Mouse (Mus musculus) urinary bladder, postnatal 36 days (tissue): ENCODE measurements around the gene Prodh2.
"Not testable (repeated sequence)": the region's sequence is repeated elsewhere in the genome, so short reads cannot be mapped to it uniquely, and the experiment has no call there.

Experiments used
- DNase-seq, 2 experiments: peaks; one replicate each; pipeline ENCODE4 v3.0.0; 2022; ENCODE audit warnings: low spot score in 2 of 2, mixed read lengths in 1 of 2

The Prodh2 gene

DNA sequence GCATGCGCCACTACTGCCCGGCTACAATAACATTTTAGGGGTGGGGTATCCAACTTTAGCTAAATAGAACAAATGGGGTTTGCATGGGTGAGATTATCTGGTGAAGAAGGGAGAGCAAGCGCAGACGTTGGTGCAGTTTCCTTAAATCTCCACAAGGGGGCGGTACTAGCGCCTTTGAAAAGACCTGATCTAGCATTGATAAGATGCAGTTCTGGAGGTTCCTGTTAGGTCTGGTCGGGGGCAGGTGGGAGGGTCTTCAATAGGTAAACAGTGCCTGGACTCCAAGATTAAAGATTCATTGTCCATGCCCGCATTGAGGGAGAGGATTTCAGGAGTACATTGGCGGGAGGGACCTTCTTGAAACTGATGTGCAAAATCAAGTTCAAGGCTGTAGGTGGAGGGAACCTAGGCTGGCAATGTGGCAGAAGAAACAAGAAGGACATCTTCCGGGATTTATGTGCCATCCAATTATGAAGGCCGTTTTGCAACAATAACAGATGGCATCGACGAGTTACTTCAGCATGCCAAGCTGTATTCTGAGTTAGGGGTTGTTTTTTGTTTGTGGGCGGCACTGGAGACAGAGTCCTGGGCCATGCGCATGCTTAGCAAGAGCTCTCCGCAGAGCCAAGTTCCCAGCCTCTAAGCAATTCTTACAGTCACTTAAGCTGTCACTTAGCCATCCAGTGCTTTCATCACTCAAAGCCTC, 3.0 kb upstream of the Prodh2 start:
- DNase-seq, result peak in 1 of 2 experiments; percentile 12

DNA sequence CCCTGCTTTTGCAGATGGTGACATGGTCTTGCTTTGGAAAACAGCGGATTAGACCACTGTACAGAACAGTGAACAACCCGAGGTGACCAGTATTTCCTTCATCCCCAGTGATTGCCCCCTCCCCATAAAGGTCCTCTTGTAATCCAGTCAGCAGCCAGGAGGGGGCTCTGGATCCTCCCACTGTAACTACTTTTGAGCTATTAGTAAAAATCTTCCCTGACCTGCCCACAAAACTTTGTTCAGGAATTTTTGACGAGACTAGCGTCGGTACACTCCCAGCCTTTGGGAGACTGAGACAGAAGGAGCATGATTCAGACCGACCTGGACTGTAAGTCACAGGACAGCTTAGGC, 2.5 kb upstream of the Prodh2 start:
- DNase-seq, result no peak

DNA sequence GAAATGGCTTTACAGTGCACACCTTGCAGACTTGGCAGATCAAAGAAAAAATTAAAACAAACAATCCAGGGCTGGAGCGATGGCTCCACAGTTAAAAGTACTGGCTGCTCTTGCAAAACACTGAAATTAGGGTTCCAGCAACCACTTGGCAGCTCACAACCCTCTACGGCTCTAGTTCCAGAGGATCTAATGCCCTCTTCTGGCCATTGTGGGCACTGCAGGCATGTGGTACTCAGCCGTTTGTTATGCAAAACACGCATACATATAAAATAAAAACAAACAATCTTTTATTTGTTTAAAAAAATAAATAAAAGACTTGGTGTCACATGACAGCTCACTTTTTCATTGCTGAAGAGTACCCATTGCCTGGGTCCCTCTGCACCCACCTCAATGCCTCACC, 657 bp upstream of the Prodh2 start:
- DNase-seq, result peak; percentile 48 to 76

DNA sequence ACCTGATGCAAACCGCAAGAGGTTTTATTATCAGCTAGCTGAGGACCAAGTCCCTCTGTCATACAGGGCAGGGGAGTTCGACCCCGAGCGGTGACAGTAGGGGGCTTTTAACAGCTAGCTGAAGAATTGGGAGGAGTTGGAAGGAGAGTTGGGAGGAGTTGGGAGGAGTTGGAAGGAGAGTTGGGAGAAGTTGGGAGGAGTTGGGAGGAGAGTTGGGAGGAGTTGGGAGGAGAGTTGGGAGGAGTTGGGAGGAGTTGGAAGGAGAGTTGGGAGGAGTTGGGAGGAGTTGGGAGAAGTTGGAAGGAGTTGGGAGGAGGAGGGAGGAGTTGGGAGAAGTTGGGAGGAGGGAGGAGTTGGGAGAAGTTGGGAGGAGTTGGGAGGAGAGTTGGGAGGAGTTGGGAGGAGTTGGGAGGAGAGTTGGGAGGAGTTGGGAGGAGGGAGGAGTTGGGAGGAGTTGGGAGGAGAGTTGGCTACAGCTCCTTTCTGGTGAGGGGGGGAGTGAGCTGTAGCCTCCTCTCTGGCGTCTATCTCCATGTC, 2.2 kb downstream of the Prodh2 start:
- not testable (repeated sequence) for DNase-seq

DNA sequence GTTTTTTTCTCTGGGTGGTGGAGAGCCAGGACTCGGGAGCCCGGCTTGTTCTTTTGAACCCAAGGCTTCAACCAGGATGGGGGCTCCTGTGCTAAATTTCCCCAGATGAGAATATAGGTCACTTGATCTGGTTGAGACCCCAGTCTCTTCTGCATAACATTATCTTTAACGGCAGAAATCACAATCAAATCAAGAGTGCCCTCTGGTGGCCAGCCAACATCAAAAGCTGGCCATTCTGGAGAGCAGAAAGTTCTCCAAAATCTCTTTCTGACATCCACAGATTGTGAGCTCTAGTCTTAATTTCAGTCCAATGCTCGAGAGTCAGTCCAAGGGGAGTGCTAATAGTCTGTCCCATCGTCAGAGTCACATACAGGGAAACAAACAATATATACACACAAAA, 7.7 kb downstream of the Prodh2 start:
- not testable (repeated sequence) for DNase-seq

DNA sequence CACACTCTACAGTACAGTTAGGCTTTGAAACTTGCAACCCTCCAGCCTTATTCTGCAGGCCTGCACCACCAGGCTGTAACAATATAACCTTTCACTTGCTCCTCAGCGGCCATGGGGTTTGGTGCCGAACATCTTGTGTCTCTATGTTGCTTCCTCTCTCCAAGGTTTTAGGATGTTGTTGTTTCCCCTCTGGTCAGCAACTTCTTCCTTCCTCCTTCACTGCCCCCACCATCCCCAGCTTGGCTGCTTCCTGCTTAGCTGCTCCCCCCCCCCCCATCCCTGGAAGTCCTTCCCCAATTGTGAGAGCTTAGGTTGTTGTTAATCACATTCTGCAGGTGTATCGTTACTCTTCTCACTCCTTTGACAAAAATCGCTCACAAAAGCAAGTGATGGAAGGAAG, 14.6 kb downstream of the Prodh2 start:
- DNase-seq, result no peak

DNA sequence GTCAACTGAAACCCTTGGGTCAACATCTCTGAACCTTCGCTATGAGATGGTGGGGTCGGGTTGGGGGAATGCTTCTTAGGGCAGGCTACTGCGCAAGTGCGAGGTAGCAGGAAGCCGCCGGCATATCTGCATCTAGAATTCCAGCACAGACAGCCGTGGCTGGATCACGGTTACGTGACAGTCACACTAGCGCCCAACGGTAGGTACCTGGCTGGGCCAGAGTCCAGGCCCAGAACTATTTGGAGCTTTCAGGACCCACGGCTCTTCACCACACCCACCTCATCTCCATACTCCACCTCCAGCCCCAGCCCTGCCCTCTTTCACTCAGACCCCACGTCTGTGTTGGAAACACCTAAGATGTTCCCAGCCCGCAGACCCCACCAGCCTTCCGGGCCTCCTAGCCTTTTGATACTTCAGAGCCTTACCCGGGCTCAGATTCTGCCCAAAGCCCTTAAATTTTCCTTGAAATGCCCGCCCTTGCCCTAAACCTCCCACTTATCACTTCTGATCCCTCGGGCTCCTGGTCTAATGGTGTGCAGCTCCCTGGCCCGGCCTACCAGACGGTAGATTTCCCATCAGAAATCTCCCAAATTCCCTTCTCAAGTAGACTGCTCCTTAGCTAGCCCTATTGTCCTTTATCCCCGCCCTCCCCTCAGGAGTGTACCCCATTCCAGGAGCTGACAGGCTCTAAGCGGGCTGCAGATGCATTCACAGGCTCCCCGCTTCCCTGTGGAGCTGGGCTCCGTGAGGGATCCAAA, 21.8 kb downstream of the Prodh2 start:
- no peak for DNase-seq

DNA sequence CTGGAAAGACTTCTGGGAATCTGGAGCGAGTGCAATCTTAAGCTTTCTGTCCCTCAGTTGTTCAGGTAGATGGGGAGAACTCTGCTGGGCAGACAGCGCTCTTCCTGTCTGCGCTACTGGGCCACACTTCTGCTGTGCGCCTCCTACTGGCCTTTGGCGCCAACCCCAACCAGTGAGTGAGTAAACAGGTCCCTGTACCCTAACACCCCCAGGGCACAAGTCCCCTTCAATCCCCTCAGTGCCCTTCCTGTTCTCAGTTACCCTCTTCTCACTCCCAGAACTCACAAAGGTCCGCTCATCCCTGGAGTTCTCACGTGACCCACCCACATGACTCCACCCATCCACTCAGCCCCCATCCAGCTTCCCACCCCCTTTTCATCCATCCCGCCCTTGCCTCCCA, 24.9 kb downstream of the Prodh2 start:
- no peak for DNase-seq

DNA sequence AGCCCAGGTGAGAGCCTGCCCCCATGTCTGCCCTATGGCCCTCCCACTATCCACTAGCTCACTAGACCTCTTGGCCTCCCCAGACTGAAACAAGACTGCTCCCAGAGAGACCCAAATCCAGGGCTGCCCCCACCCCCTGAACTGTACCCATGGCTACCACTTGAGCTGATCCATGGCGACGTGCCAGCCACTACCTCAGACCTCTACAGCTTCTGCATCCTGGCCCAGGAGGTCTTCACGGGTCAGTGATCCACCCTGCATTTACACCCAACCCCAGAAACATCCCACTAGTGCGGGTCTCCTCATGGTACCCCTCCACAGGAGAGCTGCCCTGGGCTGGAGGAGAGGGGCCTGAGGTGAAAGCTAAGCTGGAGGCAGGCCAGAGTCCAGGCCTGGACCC, 27.0 kb downstream of the Prodh2 start:
- no peak for DNase-seq

DNA sequence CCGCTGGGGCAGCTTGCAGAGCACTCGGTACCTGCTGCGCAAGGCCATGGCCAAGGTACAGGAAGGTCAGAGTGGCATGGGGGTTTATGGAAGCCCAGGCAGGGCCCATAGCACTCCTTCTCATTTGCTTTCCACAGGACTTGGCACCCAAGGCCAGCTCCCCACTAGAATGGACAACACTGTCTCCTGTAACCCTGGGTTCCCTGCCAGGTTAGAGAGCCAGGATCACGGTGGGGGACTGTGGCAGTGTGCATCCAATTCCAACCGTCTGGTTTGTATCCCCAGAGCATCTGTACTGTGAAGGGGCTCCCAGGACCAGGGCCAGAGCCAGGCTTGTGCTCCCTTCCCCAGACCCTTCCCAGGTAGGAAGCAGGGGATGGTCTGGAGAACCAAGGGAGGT, 27.4 kb downstream of the Prodh2 start:
- DNase-seq, result no peak

DNA sequence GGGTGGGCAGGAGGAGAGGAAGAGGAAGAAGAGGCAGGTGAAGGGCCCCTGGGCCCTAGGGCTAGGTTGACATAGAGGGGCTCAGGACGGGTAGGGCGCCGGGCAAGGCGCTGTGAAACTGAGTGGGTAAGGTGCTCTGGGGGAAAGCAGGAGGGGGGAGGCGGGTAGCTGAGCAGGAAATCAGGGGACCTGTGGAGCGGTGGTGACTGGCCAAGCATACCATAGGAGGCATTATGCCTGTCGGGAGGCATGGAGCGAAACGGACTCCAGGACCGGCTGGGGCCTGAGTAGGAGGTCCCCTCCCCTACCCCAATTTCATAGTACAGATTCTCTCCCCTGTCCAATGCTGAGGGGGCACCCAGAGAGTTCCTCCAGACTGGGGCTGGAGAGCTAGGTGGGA, 29.4 kb downstream of the Prodh2 start:
- no peak for DNase-seq

DNA sequence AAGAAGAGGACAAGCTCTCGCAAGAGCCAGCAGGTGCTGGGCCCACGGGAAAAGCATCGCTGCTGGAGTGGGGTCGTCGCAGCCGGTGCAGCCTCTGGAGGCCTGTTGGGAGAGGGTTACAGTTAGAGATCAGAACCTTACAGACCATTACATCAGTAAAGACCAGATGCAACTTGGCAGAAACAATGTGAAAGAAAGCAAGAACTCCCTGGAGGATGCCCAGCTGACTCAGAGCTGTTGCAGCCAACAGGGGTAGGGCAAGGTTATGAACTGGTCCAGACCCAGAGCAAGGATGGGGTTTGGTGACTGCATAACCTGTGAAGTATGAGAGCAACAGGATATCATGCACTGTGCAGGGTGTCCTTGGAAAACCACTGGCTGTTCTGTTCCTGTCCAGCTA, 31.1 kb downstream of the Prodh2 start:
- DNase-seq, result no peak

DNA sequence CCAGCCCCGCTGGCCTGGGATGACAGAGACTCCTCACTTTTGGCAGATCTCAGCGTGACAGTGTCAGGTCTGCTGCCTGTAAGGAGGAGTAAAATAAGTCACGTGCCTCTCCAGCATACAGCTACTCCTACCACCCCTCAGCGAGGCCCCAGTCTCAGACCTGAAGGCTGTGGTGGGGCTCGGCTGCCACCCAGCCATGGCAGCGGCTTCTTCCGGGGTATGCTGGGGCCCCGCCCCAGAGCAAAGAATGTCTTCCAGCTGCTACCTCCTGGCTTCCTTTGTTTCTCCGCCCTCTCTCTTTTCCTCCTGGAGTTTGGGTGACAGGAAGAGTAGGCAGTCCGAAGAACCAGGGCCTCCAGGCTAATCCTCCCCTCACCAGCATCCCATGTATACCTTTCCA, 32.5 kb downstream of the Prodh2 start:
- peak in 1 of 2 experiments; percentile 23 for DNase-seq

DNA sequence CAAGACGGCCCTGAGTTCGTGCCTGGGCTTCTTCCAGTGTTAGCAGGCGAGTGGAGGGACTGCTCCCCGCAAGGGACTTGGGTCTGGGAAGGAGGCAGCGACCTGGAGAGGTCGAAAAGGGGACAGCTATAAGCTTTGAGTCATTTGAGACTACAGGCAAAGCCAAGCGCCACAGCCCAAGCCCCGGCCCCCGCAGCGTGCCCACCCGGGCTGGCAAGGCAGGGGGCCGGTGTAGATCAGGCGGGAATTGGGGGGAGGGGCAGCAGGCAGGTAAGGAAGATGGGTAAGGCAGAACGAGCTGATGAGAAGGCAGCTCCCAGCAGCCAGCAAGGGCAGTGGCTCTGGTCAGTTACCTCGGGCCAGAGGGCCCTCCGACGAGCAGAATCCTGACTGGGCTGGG, 33.0 kb downstream of the Prodh2 start:
- DNase-seq, result no peak

DNA sequence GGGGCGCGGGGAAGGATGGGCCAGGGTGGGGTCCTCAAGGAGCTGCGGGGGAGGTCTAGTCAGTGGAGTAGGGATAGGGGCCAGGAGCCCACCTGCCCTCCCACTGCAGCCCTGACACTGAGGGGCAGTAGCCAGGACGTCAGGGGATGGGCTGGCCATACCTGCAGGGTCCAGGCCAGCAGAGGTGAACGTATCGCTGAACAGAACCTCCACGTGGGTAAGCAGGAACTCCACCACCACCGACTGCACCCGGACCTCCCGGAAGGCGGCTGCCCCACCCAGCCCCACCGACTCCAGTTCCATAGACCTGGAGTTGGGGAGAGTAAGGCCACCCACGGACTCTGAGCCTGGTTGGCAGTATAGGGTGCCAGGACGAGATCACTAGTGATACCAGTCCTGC, 33.6 kb downstream of the Prodh2 start:
- DNase-seq, result no peak

DNA sequence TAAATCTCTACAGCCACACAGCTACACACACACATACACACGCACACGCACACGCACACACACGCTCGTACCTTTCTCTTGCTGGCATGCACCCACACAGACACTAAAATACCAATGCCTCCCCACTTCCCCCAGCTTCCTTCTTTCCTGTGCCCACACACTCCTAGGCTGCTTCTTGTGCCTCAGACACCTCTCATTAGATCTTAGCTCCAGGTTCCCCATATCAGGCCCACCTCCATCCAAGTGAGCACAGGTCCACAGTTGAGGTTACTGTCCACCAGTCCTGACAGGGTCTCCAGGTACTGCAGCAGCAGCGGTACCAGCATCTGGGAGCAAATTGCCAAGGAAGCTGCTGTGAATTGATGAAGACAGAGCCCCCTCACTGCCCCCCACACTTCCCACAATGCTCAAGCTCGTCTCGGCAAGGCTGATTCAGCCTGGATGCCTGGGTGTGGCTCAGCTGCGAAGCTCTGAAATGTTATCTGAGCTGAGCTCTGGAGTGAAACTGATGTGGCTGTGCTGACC, 37.9 kb downstream of the Prodh2 start:
- no peak for DNase-seq

DNA sequence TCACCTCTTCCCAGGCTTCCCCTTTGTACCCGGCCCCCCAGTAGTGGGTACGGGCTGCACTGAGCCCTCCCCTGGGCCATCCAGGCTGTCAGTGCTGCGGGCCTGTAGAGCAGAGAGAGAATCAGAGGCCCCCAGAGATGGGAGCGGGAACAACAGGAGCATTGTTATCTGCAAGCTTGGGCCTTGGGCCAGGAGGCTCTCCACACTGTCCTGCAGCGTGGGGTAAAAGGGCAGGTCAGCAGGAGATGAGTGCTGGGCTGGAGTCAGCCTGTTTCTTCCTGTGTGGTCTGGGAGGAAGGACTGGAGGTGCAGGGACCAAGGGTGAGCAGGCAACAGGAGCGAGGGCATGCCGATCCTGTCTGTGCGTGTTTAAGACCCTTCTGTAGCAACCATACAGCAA, 39.5 kb downstream of the Prodh2 start:
- DNase-seq, result no peak

DNA sequence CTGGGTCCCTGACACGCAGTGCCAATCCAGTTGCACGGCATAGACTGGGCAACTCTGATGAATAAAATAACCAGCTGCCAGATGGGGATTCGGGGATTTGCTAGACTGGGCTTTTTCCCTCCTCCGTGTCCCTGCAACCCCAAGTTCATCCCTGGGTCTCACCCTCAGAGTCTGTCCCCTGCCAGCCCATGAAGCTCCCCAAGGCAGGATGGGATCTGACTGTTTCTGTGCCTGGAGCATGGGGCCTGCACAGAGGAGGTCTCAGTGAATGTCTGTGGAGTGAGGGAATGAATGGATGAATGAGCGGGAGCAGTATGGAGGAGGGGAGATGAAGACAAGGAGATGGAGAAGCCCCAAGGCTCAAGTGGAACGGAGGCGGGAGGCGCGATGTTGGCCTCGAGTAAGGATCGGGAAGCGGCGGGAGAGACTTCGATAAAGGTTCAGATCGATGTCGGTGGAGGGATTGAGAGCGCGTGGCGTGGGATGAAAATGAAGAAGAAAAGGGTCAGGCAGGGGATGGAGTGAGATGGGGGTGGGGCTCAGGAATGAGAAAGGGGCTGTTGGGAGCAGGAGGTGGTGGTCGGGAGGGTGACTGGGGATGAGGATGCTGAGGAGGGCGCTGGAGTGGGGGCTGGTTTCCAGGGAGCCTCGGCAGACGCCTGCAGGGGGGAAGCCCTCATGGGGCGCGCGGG, 40.7 kb downstream of the Prodh2 start:
- DNase-seq, result no peak

DNA sequence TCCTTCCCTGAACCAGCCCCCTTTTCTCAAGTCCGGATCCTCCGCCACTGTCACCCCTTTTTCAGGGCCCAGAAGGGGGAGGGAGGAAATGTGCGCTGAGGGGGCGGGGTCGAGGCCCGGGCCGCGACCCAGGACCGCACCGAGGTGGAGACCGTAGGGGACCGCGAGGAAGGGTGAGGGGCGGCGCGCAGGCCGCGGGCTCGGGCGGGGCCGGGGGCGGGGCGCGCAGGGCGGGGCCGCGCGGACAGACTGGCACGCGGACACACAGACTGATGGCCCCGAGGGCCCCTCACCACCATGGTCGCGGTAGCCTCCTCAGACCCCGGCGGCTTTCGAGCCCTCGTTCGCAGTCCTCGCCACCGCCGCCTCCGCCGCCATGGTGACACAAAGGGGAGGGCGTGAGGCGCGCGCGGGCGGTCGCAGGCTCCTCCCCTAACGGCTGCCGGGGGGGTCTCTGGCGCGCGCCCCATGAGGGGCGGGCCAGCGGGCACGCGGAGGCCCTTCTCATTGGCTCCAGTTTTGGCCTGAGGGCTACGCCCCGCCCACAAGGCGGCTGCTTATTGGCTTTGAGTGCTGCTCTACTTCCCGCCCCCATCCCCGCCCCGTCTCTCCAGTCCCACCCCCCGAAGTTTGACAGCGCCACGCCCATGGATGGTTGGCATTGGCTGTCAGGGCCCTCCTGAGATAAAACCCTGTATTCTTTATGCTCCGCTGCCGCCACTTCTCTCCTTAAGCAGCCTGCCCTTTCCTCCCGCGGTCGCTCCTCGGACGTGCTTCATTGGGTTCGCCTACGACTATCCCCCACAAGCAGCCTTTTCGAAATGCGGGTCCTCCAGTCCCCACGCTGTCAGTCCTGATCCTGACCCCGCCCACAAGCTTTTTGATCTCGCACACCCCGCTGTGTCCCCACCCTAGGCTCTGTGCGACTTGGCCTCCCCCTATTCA, 41.5 kb downstream of the Prodh2 start, which contains the start of gene Arhgap33:
Gene Arhgap33, minus strand, starts transcription at position 428 of the 945 bp plus-strand sequence.
- DNase-seq, result peak; percentile 91 to 93

DNA sequence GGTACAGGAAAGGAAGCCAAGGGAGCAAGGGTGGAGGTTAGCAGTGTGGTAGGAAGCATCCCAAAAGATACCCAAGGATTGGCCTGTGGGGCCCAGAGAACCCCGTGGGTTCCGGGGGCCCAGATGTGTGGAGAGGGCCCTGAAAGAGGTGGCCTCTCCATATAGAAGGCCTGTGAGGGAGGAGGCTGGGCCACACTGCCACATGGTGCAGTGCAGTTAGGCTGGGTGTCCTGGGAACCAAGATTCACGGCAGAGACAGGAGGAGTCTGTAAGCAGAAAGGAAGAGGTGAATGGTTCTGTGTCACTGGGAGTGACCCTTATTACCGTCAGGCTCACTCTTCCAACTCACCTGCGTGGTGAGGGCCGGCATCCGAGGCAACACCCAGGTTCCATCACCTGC, 47.1 kb downstream of the Prodh2 start:
- DNase-seq, result no peak

DNA sequence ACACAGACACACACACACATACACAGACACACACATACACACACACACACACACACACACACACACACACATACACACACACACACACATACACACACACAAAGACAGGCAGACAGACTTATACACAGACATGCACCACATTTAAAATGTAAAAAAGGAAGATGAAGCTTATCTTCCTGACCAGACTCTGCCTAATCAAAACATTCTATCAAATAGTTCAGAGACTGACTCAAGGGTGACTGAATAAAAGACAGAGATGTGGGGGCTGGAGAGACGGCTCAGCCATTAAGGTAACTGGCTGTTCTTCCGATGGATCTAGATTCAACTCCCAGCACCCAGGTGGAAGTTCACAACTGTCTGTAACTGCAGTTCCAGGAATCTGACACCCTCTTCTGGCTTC, 50.9 kb downstream of the Prodh2 start:
- DNase-seq, result no peak
